Mouse (Mus musculus) lung, adult 2 months (tissue): ENCODE data around the gene Ctsw.

Experiments used
- CTCF ChIP-seq: fragments of 200-500 bp; IDR thresholded peaks from 2 replicates; pipeline ENCODE4 v1.5.1; 2011; ENCODE audit warnings: mild to moderate bottlenecking, low read length, control low read depth; ENCODE audit not compliant: insufficient read depth
- POLR2A ChIP-seq: fragments of 200-500 bp; IDR thresholded peaks from 2 replicates; pipeline ENCODE4 v1.6.1; 2011; ENCODE audit warnings: low read depth, mild to moderate bottlenecking, control low read depth, low read length, borderline replicate concordance; ENCODE audit errors: extremely low read depth

- TF ChIP-seq POLR2A = peak; percentile 85
- TF ChIP-seq CTCF = peak; percentile 68
Measured at GRCm38 (mm10) chr19:5487768-5488550, 19.7 kb upstream of the Ctsw start, which contains the start of gene Mus81.
